Mouse (Mus musculus) E14TG2a.4 (cell line): ENCODE data around the gene Gpr107.

ENCODE experiments used
- H3K27me3 ChIP-seq: 2 replicates; pipeline ENCODE4 v1.6.1; 2014; ENCODE audit warnings: low read length, control low read depth; ENCODE audit not compliant: insufficient read depth
- H3K36me3 ChIP-seq: 2 replicates; pipeline ENCODE4 v1.6.1; 2014; ENCODE audit warnings: low read length, control low read depth; ENCODE audit not compliant: insufficient read depth
- H3K4me1 ChIP-seq: replicated peaks from 2 replicates; pipeline ENCODE4 v1.6.1; 2014; ENCODE audit warnings: low read depth, low read length, control low read depth
- H3K4me3 ChIP-seq: replicated peaks from 2 replicates; pipeline ENCODE4 v1.5.1; 2014; ENCODE audit warnings: mild to moderate bottlenecking, low read length
- H3K9me3 ChIP-seq: 2 replicates; pipeline ENCODE4 v1.6.1; 2014; ENCODE audit warnings: low read length, control low read depth
- CTCF ChIP-seq: conservative IDR thresholded peaks from 2 replicates; pipeline ENCODE4 v1.5.1; 2014; ENCODE audit warnings: low read length
- NANOG ChIP-seq: IDR thresholded peaks from 2 replicates; pipeline ENCODE4 v1.6.1; 2014; ENCODE audit warnings: borderline replicate concordance, low read length, mixed read lengths
- POU5F1 ChIP-seq: IDR thresholded peaks from 2 replicates; pipeline ENCODE4 v1.6.1; 2014; ENCODE audit warnings: low read length, borderline replicate concordance

Gene Gpr107

DNA sequence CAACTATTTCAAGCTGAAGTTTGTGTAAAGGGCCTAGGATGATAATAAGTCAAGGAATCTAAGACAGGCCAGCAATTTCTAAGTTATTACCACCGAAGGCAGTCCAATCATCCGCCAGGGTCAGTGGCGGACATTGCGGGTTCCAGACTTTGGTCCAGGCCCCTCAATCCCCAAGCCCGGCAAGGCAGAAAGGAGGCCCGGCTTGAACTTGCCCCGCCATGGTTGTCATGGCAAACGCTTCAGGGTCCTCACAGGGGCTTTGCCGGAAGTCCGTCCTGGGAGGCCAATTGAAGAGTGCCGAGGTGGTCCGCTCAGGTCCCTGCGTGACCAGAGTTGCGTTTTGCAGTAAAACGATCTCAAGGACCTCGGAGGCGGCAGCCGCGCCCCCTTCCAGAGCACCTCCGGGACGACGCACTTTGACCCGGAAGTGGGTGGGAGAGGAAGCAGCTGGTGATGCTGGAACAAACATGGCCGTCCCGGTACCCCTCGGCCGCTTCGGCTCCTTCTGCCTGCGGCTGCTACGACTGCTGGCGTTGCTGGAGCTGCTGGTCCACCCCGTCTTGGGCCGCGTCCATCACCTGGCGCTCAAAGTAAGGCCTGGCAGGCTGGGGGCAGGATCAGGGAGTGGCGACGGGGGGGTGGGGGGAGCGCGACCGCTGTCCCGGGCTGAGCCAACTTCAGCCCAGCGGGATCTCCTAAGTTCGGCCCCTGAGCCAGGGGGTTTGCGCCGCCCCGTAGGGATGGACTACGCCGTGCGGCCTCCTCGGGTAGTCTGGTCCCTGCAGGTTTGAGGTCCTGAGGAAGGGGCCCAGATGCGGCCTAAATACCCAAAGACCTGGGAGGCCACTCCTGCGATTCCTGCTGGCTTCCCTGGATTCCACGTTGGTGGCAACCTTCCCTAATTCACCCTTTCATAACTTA, at the start of gene Gpr107:
Gpr107 (plus strand) TSS at position 425 of the 921 bp plus-strand sequence.
- Histone ChIP-seq H3K27me3 (no peaks in the 10 kb centered on the region), H3K9me3 (no peaks in the 10 kb centered on the region), H3K4me1 (peaks cover 58% of the 10 kb centered on the region), H3K36me3 (peaks cover 47% of the 10 kb centered on the region), H3K4me3 (peak within 1 kb of the TSS; percentile 95)
- TF ChIP-seq POU5F1 = no peak
- TF ChIP-seq CTCF = no peak
- TF ChIP-seq NANOG = no peak

DNA sequence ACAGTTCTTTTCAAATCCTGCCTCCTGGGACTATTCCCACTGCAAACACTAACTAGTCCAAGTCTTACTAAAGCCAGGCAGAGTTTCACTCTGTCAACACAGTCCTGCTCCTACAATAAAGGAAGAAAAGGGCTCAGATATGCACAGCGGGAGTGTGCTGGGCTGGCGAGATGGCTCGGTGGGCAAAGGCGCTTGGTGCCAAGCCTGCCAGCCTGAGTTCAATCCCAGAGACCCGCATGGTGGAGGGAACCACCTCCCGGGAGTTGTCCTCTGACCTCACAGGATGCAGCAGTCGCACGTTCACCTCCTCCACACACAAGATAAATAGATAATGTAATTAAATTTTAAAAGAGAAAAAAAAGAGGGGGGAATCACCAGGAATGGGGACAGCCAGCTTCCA, 48.8 kb upstream of the Gpr107 start:
- H3K36me3 ChIP-seq = peaks cover 58% of the 10 kb centered on the region
- no peaks in the 10 kb centered on the region for H3K27me3 ChIP-seq
- TF ChIP-seq CTCF (no peak), NANOG (no peak), POU5F1 (no peak)
- no peak overlapping the region for H3K4me3 ChIP-seq
- peaks cover 77% of the 10 kb centered on the region for H3K4me1 ChIP-seq
- no peaks in the 10 kb centered on the region for H3K9me3 ChIP-seq

DNA sequence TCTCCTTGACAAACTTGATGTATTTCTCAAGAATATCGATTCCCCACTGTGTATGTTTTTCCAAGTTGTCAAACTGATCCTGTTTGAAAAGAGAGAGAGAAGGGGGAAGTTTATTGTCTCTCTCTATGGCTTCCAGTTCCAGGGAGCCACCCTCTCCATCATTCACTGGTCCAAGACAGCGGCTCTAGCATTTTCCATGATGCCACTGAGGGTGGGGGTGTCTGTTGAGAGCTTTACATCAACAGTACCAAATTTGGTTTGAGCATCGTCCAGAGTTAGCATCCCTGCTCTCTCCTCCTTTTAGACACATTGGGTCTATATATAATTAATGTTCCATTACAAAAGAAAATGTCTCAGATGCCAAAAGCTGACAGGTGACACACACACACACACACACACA, 46.8 kb upstream of the Gpr107 start:
- H3K4me3 ChIP-seq = no peak overlapping the region
- H3K9me3 ChIP-seq = no peaks in the 10 kb centered on the region

DNA sequence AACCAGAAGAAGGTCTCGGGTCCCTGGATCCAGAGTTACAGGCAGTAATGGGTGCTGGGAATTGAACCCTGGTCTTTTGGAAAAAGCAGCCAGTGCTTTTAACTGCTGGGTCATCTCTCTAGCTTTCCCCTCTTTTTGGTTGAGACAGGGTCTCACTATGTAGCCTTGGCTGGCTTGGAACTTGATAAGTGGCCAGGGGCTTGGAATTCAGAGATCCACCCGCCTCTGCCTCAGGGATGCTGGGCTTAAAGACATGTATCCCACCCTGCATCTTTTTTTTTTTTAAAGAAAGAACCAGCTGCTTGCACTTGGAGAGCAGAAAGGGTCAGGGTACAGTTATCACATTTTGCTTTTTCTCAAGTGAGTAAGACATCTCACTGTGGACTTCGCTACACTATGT, 46.1 kb upstream of the Gpr107 start:
- Histone ChIP-seq H3K9me3 (no peaks in the 10 kb centered on the region), H3K36me3 (peaks cover 39% of the 10 kb centered on the region), H3K4me3 (no peak overlapping the region)

More for the DNA sequence above, 46.8 kb upstream of the Gpr107 start:
- Histone ChIP-seq H3K27me3 (no peaks in the 10 kb centered on the region), H3K36me3 (peaks cover 43% of the 10 kb centered on the region), H3K4me1 (peaks cover 77% of the 10 kb centered on the region)
- TF ChIP-seq CTCF (no peak), POU5F1 (no peak), NANOG (no peak)

DNA sequence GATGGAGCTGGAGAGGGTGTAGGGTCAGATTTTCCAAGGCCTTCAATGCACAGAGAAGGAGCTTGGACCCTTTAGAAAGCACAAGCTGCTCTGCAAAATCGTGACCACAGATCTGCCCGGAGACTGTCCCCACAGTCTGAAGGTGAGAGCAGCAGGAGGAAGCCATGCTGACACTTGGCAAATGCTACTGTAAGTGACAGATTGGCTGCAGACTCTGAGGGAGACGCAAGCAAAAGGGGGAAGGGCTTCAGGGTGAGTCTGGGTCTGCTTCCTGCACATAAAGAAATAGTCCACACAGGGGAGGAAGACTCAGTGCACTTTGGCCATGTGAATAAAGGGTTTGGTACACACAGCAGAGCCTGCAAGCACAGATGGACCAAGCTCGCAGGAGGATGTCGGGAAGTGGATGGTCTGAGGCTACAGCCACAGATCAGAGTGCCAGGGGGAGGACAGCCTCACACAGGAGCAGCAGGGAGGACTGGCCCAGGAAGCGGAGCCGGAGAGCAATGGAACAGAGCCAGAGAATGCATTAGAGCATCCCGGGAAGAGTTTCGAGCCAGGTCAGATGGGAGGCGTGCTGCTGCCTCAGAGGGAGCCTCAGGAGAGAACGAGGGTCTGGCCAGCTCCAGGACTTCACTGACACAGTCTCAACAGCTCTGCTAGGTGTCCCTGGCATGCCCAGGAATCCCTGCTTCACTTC, 45.3 kb upstream of the Gpr107 start:
- peak overlapping the region; percentile 35; the same call in 1 of the 2 replicates for H3K4me3 ChIP-seq
- no peak for TF ChIP-seq CTCF
- H3K36me3 ChIP-seq = peaks cover 31% of the 10 kb centered on the region
- H3K9me3 ChIP-seq = no peaks in the 10 kb centered on the region
- H3K27me3 ChIP-seq = no peaks in the 10 kb centered on the region
- peaks cover 78% of the 10 kb centered on the region for H3K4me1 ChIP-seq

More for the DNA sequence above, 46.1 kb upstream of the Gpr107 start:
- Histone ChIP-seq H3K4me1 (peaks cover 78% of the 10 kb centered on the region), H3K27me3 (no peaks in the 10 kb centered on the region)
- TF ChIP-seq CTCF (no peak), POU5F1 (no peak), NANOG (no peak)

DNA sequence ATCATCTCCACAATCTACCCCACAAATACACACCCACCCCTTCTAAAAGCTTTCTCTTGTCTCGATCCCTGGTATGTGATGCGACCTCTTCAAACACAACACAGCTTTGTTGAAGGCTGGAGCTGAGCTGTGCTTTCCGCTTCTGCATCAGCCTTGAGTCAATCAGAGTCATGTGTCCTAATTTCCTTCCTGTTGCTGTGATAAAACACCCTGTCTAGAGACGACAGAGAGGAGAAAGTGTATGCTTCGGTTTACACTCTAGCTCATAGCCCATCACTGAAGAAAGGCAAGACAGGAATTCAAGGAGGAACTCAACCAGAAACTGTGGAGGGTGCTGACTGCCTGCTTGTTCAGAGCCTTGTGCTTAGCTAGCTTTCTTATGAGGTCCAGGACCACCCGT, 43.9 kb upstream of the Gpr107 start:
- H3K4me1 ChIP-seq = peaks cover 77% of the 10 kb centered on the region
- no peaks in the 10 kb centered on the region for H3K27me3 ChIP-seq
- no peaks in the 10 kb centered on the region for H3K9me3 ChIP-seq
- H3K4me3 ChIP-seq = no peak overlapping the region
- TF ChIP-seq NANOG (no peak), POU5F1 (no peak)
- H3K36me3 ChIP-seq = peaks cover 19% of the 10 kb centered on the region

DNA sequence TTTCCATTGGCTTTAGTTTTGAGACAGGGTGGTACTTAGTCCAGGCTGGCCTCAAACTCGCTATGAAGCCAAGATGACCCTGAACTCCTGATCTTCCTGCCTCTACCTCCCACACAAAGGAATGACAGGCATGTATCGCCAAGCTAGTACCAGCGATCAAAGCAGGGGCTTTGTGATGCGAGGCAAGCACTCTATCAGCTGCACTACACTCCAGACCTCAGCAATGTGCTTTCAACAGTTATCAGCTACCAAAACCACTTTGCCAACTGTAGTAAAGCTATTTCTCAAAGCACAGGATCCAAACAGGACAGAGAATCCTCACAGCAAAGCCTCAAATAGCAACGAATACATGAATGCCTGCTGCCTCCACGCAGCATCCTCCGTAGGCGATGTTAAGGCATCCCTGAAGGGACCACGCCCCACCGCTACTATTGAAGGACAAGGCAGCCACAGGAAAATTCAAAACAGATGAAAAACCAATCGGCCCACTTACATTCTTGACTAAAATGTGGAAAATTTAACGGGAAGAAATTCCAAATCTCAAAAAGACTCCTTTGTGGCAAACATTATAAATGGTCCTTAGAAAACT, 42.1 kb upstream of the Gpr107 start:
- no peaks in the 10 kb centered on the region for H3K27me3 ChIP-seq
- H3K4me1 ChIP-seq = peaks cover 75% of the 10 kb centered on the region
- TF ChIP-seq POU5F1 (no peak; the same call in 1 of the 2 replicates), NANOG (no peak), CTCF (no peak)
- H3K9me3 ChIP-seq = no peaks in the 10 kb centered on the region
- H3K4me3 ChIP-seq = no peak overlapping the region; the same call in 1 of the 2 replicates
- peaks cover 10% of the 10 kb centered on the region for H3K36me3 ChIP-seq

DNA sequence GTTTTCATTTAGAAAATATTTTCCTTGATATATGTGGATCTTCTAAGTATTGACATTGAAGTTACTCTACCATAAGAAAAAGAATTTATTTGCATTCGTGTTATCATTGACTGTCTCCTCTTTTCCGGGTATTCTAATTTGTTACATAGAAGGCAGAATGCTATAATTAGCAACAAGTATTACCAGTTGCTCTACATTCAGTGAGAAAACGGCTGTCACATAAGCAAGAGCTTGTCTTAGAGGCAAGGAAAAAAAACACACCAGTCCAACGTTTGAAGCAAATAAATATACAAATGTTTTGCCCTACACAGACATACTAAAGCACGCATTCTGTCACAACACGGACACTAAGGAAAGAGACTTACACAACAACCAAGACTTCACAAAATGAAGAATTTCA, 40.4 kb upstream of the Gpr107 start:
- H3K27me3 ChIP-seq = no peaks in the 10 kb centered on the region
- H3K4me1 ChIP-seq = peaks cover 77% of the 10 kb centered on the region
- peaks cover 6% of the 10 kb centered on the region for H3K36me3 ChIP-seq
- no peak for TF ChIP-seq POU5F1
- TF ChIP-seq CTCF = no peak
- no peak for TF ChIP-seq NANOG
- no peak overlapping the region for H3K4me3 ChIP-seq
- H3K9me3 ChIP-seq = no peaks in the 10 kb centered on the region
